Mouse (Mus musculus) adrenal gland, adult 8-10 months (tissue): ENCODE measurements around the gene Slc52a3. TPM values are rescaled to one million over a fixed set of nuclear protein-coding genes. Genes with fewer than 3 reads are reported as not detected.

Experiments used
- DNase-seq: peaks from one replicate; pipeline ENCODE4 v3.0.0; 2022
- microRNA-seq, 2 experiments: library from miRNA; unstranded; fragments of <30 nt; microRNA quantifications; one replicate each; pipeline ENCODE4 v1.2.0; 2022
- total RNA-seq, 4 experiments: library from RNA; stranded (reverse); gene quantifications; 2 replicates each; pipeline ENCODE4 v1.2.4; 2022

The Slc52a3 gene
- total RNA-seq, 4 experiments from 2014 or later, result 1.8 to 4.4 (median 3.3) TPM

DNA sequence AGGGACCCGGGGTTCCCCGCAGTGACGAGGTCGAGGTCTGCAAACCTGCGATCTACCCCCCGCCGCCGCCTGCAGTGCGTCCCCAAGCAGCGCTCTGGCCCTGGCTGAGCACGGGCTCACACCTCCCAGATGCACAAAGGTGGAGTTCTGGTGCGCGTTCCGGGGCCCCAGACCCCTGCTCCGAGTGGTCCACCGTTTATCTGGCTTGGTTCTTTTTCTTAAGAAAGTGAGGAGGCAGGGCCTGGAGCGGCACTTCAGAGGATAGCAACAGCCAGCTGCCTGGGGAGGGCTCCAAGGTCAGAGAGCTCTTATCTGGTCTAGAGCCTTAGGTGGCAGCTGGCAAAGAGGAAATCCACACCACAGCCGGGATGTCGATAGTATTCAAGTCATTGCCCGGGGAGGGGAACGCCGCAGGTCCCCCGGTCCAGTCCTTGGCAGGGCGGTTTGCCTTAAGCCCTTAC, 52.7 kb downstream of the Slc52a3 start:
- DNase-seq, result no peak

DNA sequence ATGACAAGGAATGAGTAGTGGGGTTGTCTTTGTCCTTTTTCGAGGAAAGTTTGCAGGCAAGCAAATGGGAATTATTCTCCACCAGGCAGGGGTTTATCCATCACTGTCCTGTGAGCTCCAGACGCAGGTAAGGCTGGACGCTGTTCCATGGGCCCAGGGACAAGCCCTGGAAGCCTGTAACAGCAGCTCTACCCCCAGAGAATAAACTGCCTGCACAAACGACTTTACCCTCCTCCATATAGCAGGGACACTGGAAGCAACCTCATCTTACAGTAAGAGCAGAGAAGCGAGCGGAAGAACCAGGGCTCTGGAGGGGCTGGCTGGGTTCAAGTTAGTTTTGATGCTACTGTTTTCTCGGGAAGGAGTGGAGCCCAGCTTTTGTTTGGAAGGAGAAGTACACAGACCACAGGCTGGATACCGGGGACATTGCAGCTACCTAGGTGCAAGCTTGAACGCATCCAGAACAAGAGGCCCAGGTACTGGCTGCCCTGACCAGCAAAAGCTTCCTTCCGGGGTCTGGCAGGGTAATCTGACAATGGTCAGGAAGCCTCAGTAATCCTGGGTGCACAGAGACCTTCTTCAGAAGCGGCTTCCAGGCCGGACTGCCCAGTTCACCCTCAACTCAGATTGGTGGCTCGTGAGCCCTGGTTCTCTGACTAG, 53.4 kb downstream of the Slc52a3 start:
- DNase-seq, result no peak

DNA sequence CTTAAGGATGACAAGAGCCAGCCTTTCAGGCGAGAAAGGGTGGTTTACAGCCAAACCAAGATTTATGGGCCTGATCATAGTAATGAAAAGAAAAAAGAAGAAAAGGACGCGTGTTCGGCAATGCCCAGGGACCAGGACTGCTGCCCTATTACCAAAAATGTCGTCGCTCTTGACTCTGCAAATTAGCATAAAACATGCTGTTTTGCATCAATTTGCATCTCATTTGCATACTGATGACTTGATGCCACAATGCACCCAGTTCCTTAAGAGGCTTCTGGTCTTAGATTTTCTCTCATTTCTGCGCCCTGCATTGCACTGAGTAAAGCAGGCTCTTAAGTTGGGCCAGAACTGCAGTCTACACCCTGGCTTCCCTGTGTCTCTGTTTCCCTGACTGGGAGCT, 54.0 kb downstream of the Slc52a3 start:
- no peak for DNase-seq

DNA sequence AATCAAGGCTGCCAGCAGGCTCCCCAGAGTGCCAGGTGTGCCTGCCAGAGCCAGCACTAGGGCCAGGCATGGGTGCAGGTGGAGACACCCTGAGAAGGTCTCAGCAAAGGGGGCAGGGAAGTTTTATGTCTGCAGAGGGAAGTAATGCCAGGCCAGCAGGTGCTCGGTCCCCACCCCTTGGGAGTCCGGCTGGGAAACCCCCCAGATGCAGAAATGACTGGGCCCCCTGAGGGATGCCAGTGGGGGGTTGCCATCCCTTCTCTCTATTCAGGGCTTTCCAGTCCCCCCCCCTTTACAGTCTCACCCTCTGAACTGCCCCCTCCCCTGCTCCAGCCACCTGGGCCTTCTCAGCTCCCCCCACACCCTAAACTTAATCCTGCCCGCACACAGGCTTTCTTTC, 55.7 kb downstream of the Slc52a3 start:
- no peak for DNase-seq

DNA sequence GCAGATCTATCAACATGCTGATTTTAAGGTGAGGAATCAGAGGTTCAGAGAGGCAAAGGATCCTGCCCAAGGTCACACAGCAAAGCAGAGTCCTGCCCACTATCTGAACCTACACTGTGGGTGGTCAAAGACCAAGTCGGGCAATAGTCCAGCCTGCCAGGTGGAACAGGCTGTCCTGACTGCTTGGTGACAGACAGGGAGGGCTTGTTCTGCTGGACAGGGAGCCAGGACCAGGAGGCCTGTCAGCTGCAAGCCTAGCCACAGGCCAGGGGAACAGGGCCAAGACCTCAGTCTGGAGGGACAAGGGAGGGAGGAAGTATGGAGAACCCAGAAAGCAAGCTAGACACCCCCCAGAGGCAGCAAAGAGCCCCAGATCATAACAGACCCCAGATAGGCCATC, 59.1 kb downstream of the Slc52a3 start:
- DNase-seq, result no peak

DNA sequence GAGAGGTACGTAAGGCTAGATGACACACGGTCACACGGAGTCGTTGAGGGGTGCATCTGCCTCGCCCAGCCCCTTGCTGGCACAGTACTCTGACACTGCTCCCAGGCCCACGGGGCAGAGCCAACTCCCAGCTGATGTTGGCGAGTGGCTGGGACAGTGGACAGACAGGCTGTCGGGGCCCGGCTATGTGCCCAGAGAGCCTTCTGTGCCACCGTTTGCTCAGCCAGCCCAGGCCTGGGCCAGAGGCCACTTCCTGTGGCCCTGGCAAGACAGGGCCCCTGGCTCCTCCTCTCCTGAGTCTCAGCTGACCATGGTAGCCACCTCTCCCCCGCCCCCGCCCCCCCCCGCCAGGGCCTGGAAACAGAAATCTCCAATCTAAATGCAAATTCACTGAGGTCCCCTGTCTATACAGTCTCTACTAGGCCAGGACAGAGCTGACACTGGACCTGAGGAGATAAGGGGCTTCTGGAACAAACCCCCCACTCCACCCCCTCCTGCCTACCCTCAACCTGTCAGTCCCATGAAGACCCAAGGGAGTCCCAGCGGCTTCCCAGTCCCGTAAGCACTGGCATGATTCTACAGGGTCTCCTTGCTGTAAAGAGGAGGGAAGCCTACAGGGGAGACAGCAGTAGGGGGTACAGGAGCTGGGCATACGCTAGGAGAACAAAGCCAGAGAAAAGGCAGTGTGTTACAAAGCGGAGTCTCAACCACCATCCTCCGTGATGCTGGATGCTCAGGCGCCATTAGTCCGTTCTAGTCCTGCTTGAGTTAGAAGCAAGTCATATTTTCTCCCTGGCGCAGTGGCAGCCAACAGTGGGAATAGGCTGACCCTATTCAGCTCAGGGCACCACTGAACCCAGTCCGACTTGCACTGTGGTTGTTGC, 60.3 kb downstream of the Slc52a3 start:
- DNase-seq, result no peak

DNA sequence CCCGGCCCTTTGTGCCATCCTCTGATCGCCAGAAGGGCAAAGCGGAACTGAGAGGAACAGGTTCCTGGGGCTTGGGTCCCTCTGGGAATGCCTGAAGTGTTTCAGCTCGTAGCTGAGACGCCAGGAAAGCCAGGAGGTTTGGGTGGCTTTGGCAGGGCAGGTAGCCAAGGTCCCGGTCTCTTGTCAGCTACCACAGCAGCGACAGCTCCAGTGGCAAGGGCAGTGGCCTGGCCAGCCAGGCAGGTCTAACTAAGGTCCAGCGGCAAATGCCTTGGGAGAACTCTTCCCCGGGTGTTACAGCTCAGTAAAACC, 60.9 kb downstream of the Slc52a3 start:
- DNase-seq, result no peak

Small RNA genes within 50 kb of the gene (microRNA-seq; reads per million reads assigned to microRNA genes)
- 0 reads per million in 2 experiments for gene Mir1953

Other genes starting within 250 kb of the Slc52a3 start
- gene Rspo4, start 153.6 kb upstream of the Slc52a3 start, total RNA-seq, result under 1 TPM in 2 of 4 experiments, not detected in 2; 0.10 to 0.96 TPM
- gene Angpt4, start 85.3 kb upstream of the Slc52a3 start, total RNA-seq, result 1 to 10 TPM in 2 of 4 experiments, under 1 TPM in 2; 0.29 to 1.1 (median 0.89) TPM
- 10 to 100 TPM; 13.7 to 15.1 (median 14.1) TPM for gene Fam110a, start 16.3 kb upstream of the Slc52a3 start, total RNA-seq
- under 1 TPM; 0.23 to 0.30 (median 0.26) TPM for gene Scrt2, start 85.0 kb downstream of the Slc52a3 start, total RNA-seq
- gene Srxn1, start 109.0 kb downstream of the Slc52a3 start, total RNA-seq, result 100 to 1,000 TPM; 134 to 367 (median 207) TPM
- gene Tcf15, start 147.1 kb downstream of the Slc52a3 start, total RNA-seq, result 1 to 10 TPM; 1.5 to 4.1 (median 3.0) TPM
- gene Csnk2a1, start 230.3 kb downstream of the Slc52a3 start, total RNA-seq, result 100 to 1,000 TPM in 3 of 4 experiments, 10 to 100 TPM in 1; 91.6 to 116 (median 107) TPM